Mouse (Mus musculus) stomach, postnatal 0 days (tissue): Measurements from ENCODE around the gene Olfr888. TPM values are rescaled to one million over a fixed set of nuclear protein-coding genes. Genes with fewer than 3 reads are reported as not detected.

Source experiments
- ATAC-seq: fragments of 200-750 bp; cut with Nextera tagmentation; 2 replicates; pipeline ENCODE4 v1.8.0; 2017; ENCODE audit not compliant: low FRiP score, low TSS enrichment
- DNase-seq: peaks from one replicate; pipeline ENCODE4 v3.0.0-alpha.2; 2016; ENCODE audit warnings: low spot score
- H3K27ac ChIP-seq: fragments of 300-500 bp; sonication (generic); replicated peaks from 2 replicates; pipeline ENCODE4 v1.5.1; 2014; ENCODE audit warnings: mild to moderate bottlenecking, control low read depth
- H3K27me3 ChIP-seq: fragments of 300-500 bp; sonication (generic); 2 replicates; pipeline ENCODE4 v1.6.1; 2014; ENCODE audit warnings: low read length; ENCODE audit not compliant: control insufficient read depth, insufficient read depth
- H3K36me3 ChIP-seq: fragments of 300-500 bp; sonication (generic); 2 replicates; pipeline ENCODE4 v1.6.1; 2014; ENCODE audit warnings: low read length, mixed read lengths; ENCODE audit not compliant: control insufficient read depth, insufficient read depth
- H3K4me1 ChIP-seq: fragments of 300-500 bp; sonication (generic); replicated peaks from 2 replicates; pipeline ENCODE4 v1.6.1; 2014; ENCODE audit warnings: antibody characterized with exemption; ENCODE audit not compliant: control insufficient read depth, insufficient read depth
- H3K4me2 ChIP-seq: fragments of 300-500 bp; sonication (generic); replicated peaks from 2 replicates; pipeline ENCODE4 v1.6.1; 2014; ENCODE audit warnings: low read depth, mild to moderate bottlenecking, control low read depth, moderate library complexity
- H3K4me3 ChIP-seq: fragments of 300-500 bp; sonication (generic); 2 replicates; pipeline ENCODE4 v1.5.1; 2014; ENCODE audit warnings: low read depth, low read length, control low read depth
- H3K9ac ChIP-seq: fragments of 300-500 bp; sonication (generic); 2 replicates; pipeline ENCODE4 v1.6.1; 2014; ENCODE audit warnings: mild to moderate bottlenecking, low read length, control low read depth, mixed read lengths
- H3K9me3 ChIP-seq: fragments of 300-500 bp; sonication (generic); 2 replicates; pipeline ENCODE4 v1.6.1; 2016; ENCODE audit warnings: low read length; ENCODE audit not compliant: control insufficient read depth
- CTCF ChIP-seq: IDR thresholded peaks from 2 replicates; pipeline ENCODE4 v1.5.1; 2016; ENCODE audit warnings: antibody characterized with exemption, low read depth, mild to moderate bottlenecking, moderate library complexity
- EP300 ChIP-seq: optimal IDR thresholded peaks from 2 replicates; pipeline ENCODE3; 2016; ENCODE audit warnings: antibody characterized with exemption
- WGBS: fragments of 180-500 bp; shearing (Covaris S2); extraction: QIAGEN DNeasy Blood & Tissue Kit; methylation state at CpG from one replicate; pipeline ENCODE4 v1.1.7; 2014; 5-methylcytosine and 5-hydroxymethylcytosine counted together
- polyA plus RNA-seq: library from polyadenylated mRNA; unstranded; fragments of >200 nt; fragmentation: Nextera tagmentation; extraction: Ambion mirVana; gene quantifications from 2 replicates; pipeline ENCODE4 v1.2.1, GENCODE M21; 2015

Gene Olfr888
- polyA plus RNA-seq = not detected in 2 replicates

DNA sequence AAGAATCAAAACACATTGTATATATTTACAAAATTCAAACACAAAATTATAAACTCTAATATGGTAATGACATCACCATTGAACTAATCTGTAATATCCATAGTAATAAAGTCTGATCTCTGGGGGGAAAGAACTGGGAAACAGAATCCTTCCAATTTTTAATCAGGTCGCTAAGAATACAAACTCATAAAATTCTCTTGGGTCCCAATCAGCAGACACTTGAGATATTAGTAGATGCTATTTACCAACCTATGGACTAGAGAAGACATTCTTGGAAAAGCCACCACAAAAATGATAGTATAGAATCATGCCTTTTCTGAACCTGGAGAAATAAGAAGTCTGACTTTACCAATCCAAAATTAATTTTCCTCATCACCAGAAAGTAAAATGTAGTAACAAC, at the start of gene Olfr888:
Olfr888 (plus strand) TSS at position 301 of the 400 bp plus-strand sequence.
- Histone ChIP-seq H3K9ac (no peak within 1 kb of the TSS), H3K9me3 (no peaks in the 10 kb centered on the region), H3K4me1 (no peaks in the 10 kb centered on the region), H3K36me3 (no peaks in the 10 kb centered on the region), H3K4me3 (no peak within 1 kb of the TSS), H3K4me2 (no peak within 1 kb of the TSS), H3K27me3 (no peaks in the 10 kb centered on the region), H3K27ac (no peak within 1 kb of the TSS)
- no peak for DNase-seq
- ATAC-seq = no peak
- no peak for TF ChIP-seq CTCF
- no peak for TF ChIP-seq EP300
- 74% methylated on average over 1 of the region's 1 CpGs for WGBS

DNA sequence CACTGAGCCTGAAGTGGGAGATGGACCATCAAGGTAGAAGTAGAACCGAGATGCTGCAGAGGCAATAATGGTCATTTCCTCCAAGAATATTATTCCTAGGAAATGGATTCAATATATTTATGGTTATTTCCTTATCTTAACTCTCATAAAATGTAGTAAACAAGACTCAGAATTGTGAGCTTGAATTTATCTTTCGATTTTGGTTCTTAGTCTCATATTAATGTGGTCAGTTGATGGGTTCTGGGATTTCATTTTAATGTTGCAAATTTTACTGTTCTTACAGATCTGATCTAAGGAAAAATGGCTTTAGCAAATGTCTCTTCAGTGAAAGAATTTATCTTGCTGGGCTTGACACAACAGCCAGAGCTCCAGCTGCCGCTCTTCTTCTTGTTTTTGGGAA, 46.9 kb upstream of the Olfr888 start, which contains the start of gene Olfr885:
Olfr885 (plus strand) TSS at position 301 of the 400 bp plus-strand sequence.
- Histone ChIP-seq H3K9me3 (no peaks in the 10 kb centered on the region), H3K4me1 (no peaks in the 10 kb centered on the region), H3K9ac (no peak within 1 kb of the TSS), H3K4me3 (no peak within 1 kb of the TSS), H3K27me3 (no peaks in the 10 kb centered on the region), H3K27ac (no peak within 1 kb of the TSS), H3K36me3 (no peaks in the 10 kb centered on the region), H3K4me2 (no peak within 1 kb of the TSS)
- 85% methylated on average over 3 of the region's 3 CpGs for WGBS
- no peak for TF ChIP-seq EP300
- TF ChIP-seq CTCF = no peak
- DNase-seq = no peak
- no peak for ATAC-seq

DNA sequence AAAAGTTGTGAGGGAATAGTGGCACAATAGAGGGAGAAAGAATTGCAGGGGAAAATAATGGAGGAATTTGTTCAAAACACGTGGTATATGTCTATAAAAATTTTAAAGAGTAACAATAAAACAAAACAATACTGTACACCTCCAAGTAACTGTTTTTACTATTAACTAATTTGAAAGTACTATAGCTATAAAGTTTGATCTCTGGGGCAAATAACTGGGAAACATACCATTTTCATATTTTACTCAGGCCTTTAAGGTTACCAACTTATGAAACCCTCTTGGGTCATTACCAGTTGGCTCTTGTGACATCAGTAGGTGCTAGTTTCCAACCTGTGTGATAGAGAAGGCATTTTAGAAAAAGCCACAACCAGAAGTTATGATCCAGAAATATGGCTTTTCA, 24.2 kb upstream of the Olfr888 start, which contains the start of gene Olfr887:
Olfr887 (plus strand) TSS at position 301 of the 400 bp plus-strand sequence.
- Histone ChIP-seq H3K4me3 (no peak within 1 kb of the TSS), H3K27me3 (no peaks in the 10 kb centered on the region), H3K36me3 (no peaks in the 10 kb centered on the region), H3K9ac (no peak within 1 kb of the TSS), H3K4me2 (no peak within 1 kb of the TSS), H3K27ac (no peak within 1 kb of the TSS), H3K9me3 (no peaks in the 10 kb centered on the region), H3K4me1 (no peaks in the 10 kb centered on the region)
- TF ChIP-seq CTCF = no peak
- TF ChIP-seq EP300 = no peak
- WGBS = 75% methylated on average over 1 of the region's 1 CpGs
- ATAC-seq (no peak), DNase-seq (no peak)

DNA sequence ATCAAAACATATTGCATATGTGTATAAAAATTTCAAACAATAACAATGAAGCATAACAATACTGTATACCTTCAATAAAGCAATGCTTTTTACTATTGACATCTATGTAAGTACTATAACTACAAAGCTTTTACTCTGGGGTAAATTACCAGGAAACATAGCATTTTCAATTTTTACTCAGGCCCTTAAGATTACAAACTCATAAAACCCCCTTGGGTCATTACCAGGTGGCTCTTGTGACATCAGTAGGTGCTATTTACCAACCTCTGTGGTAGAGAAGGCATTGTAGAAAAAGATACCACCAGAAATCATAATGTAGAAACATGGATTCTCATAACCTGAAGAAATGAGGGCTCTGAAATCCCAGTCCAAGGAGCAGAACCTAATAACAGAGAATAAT, 7.0 kb downstream of the Olfr888 start, which contains the start of gene Olfr889:
Olfr889 (plus strand) TSS at position 301 of the 400 bp plus-strand sequence.
- ATAC-seq (no peak), DNase-seq (no peak)
- Histone ChIP-seq H3K36me3 (no peaks in the 10 kb centered on the region), H3K27ac (no peak within 1 kb of the TSS), H3K27me3 (no peaks in the 10 kb centered on the region), H3K4me2 (no peak within 1 kb of the TSS), H3K4me3 (no peak within 1 kb of the TSS), H3K4me1 (no peaks in the 10 kb centered on the region), H3K9ac (no peak within 1 kb of the TSS), H3K9me3 (no peaks in the 10 kb centered on the region)
- no peak for TF ChIP-seq CTCF

DNA sequence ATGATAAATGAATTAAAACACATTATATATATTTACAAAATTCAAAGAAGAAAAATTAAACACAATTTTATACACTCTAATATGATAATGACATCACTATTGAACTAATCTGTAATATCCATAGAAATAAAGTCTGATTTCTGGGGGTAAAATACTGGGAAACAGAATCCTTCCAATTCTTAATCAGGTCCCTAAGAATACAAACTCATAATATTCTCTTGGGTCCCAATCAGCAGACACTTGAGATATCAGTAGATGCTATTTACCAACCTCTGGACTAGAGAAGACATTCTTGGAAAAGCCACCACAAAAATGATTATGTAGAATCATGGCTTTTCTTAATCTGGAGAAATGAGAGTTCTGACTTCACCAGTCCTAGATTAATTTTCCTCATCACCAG, 34.3 kb downstream of the Olfr888 start, which contains the start of gene Olfr890:
Olfr890 (plus strand) TSS at position 301 of the 400 bp plus-strand sequence.
- no peak for DNase-seq
- Histone ChIP-seq H3K9ac (no peak within 1 kb of the TSS), H3K36me3 (no peaks in the 10 kb centered on the region), H3K4me3 (no peak within 1 kb of the TSS), H3K27me3 (no peaks in the 10 kb centered on the region), H3K4me2 (no peak within 1 kb of the TSS), H3K4me1 (no peaks in the 10 kb centered on the region), H3K27ac (no peak within 1 kb of the TSS), H3K9me3 (no peaks in the 10 kb centered on the region)
- TF ChIP-seq EP300 (no peak), CTCF (no peak)
- ATAC-seq = no peak

Other genes starting within 250 kb of the Olfr888 start
- 0.01 TPM in 1 of 2 replicates, not detected in the other for gene Olfr145, start 211.4 kb upstream of the Olfr888 start, polyA plus RNA-seq
- not detected in 2 replicates for gene Olfr878, start 190.3 kb upstream of the Olfr888 start, polyA plus RNA-seq
- gene Olfr881, start 116.3 kb upstream of the Olfr888 start, polyA plus RNA-seq = not detected in 2 replicates
- gene Olfr883, start 82.3 kb upstream of the Olfr888 start, polyA plus RNA-seq = not detected in 2 replicates
- gene Olfr884, start 61.6 kb upstream of the Olfr888 start, polyA plus RNA-seq = not detected in 2 replicates
- gene Olfr885, start 46.8 kb upstream of the Olfr888 start, polyA plus RNA-seq = not detected in 2 replicates
- gene Olfr887, start 24.1 kb upstream of the Olfr888 start, polyA plus RNA-seq = not detected in 2 replicates
- 0.02 and 0.05 TPM in 2 replicates for gene Olfr889, start 7.1 kb downstream of the Olfr888 start, polyA plus RNA-seq
- 0.04 and 0.06 TPM in 2 replicates for gene Olfr890, start 34.4 kb downstream of the Olfr888 start, polyA plus RNA-seq
- not detected in 2 replicates for gene Olfr891, start 72.7 kb downstream of the Olfr888 start, polyA plus RNA-seq
- gene Olfr893, start 100.2 kb downstream of the Olfr888 start, polyA plus RNA-seq = 0.06 and 0.11 TPM in 2 replicates
- not detected in 2 replicates for gene Olfr894, start 109.9 kb downstream of the Olfr888 start, polyA plus RNA-seq
- gene Olfr143, start 144.6 kb downstream of the Olfr888 start, polyA plus RNA-seq = not detected in 2 replicates
- gene Olfr895, start 159.7 kb downstream of the Olfr888 start, polyA plus RNA-seq = not detected in 2 replicates
- gene Olfr896-ps1, start 183.0 kb downstream of the Olfr888 start, polyA plus RNA-seq = not detected in 2 replicates
- not detected in 2 replicates for gene Olfr25, start 220.9 kb downstream of the Olfr888 start, polyA plus RNA-seq
- not detected in 2 replicates for gene Olfr898, start 240.3 kb downstream of the Olfr888 start, polyA plus RNA-seq